Mouse (Mus musculus) heart, embryonic 11.5 days (tissue): ENCODE data around the gene Atp8a1. TPM values are rescaled to one million over a fixed set of nuclear protein-coding genes. Genes with fewer than 3 reads are reported as not detected.

Experiments
- ATAC-seq: fragments of 200-750 bp; cut with Nextera tagmentation; replicated peaks from 2 replicates; pipeline ENCODE4 v1.8.0; 2017; ENCODE audit warnings: moderate library complexity; ENCODE audit not compliant: insufficient number of reproducible peaks, low FRiP score, low TSS enrichment
- H3K27ac ChIP-seq: fragments of 300-500 bp; sonication (generic); 2 replicates; pipeline ENCODE4 v1.5.1; 2014; ENCODE audit warnings: mild to moderate bottlenecking, low read depth, low read length
- H3K27me3 ChIP-seq: fragments of 300-500 bp; sonication (generic); 2 replicates; pipeline ENCODE4 v1.6.1; 2014; ENCODE audit warnings: mild to moderate bottlenecking, low read length, mixed read lengths; ENCODE audit not compliant: control insufficient read depth, insufficient read depth
- H3K36me3 ChIP-seq: fragments of 300-500 bp; sonication (generic); 2 replicates; pipeline ENCODE4 v1.6.1; 2014; ENCODE audit warnings: mild to moderate bottlenecking, low read length, moderate library complexity, mixed read lengths; ENCODE audit not compliant: control insufficient read depth, insufficient read depth
- H3K4me1 ChIP-seq: fragments of 300-500 bp; sonication (generic); 2 replicates; pipeline ENCODE4 v1.6.1; 2014; ENCODE audit warnings: low read length; ENCODE audit not compliant: control insufficient read depth, insufficient read depth
- H3K4me2 ChIP-seq: fragments of 300-500 bp; sonication (generic); 2 replicates; pipeline ENCODE4 v1.6.1; 2014; ENCODE audit warnings: mild to moderate bottlenecking, moderate library complexity
- H3K4me3 ChIP-seq: fragments of 300-500 bp; sonication (generic); 2 replicates; pipeline ENCODE4 v1.5.1; 2014; ENCODE audit warnings: low read depth, low read length
- H3K9ac ChIP-seq: fragments of 300-500 bp; sonication (generic); 2 replicates; pipeline ENCODE4 v1.6.1; 2014; ENCODE audit warnings: mild to moderate bottlenecking, low read depth, low read length, moderate library complexity
- H3K9me3 ChIP-seq: fragments of 300-500 bp; sonication (generic); replicated peaks from 2 replicates; pipeline ENCODE4 v1.6.1; 2016; ENCODE audit warnings: low read length; ENCODE audit not compliant: control insufficient read depth
- WGBS: fragments of 180-500 bp; shearing (Covaris S2); extraction: QIAGEN DNeasy Blood & Tissue Kit; methylation state at CpG from one replicate; pipeline ENCODE4 v1.1.7; 2014; ENCODE audit not compliant: insufficient replicate concordance; 5-methylcytosine and 5-hydroxymethylcytosine counted together
- microRNA-seq: library from miRNA; unstranded; fragments of <30 nt; microRNA quantifications from one replicate; pipeline ENCODE4, GENCODE M21; 2016; ENCODE audit warnings: borderline number of aligned reads
- polyA plus RNA-seq: library from polyadenylated mRNA; unstranded; fragments of >200 nt; fragmentation: Nextera tagmentation; extraction: Ambion mirVana; gene quantifications from 2 replicates; pipeline ENCODE4 v1.2.1, GENCODE M21; 2014

Atp8a1 gene
- polyA plus RNA-seq, 1 experiment from 2014 or later, result 25.1 TPM

- H3K9me3 ChIP-seq, result no peaks in the 10 kb centered on the region
- no peaks in the 10 kb centered on the region for H3K4me1 ChIP-seq
- whole genome bisulfite sequencing, result 82% methylated on average over 2 of the region's 2 CpGs
- no peak overlapping the region for H3K27ac ChIP-seq
- H3K4me3 ChIP-seq, result no peak overlapping the region
- no peak for ATAC-seq
- H3K27me3 ChIP-seq, result no peaks in the 10 kb centered on the region
- no peaks in the 10 kb centered on the region for H3K36me3 ChIP-seq
- no peak overlapping the region for H3K9ac ChIP-seq
- no peak overlapping the region for H3K4me2 ChIP-seq
Measured at GRCm38 (mm10) chr5:67575705-67576104, 271.5 kb downstream of the Atp8a1 start.

DNA sequence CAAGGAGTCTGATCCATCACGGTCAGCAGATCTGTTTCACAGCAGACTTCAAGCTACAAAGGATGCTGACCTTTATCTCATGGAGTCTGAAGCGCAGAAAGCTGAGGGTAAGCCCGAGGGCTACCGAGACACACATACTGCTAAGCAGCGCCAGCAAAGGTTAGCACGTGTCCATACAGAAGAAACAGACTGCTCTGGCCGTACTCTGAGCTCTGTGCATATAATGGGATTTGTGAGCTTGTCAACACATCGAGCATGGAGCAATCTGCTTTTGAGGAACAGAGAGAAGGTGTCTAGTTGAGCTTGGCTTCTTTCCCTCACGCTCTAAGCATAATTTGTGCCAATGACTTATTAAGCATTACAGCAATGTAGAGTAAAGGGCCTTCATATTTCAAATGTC, 273.2 kb downstream of the Atp8a1 start:
- ATAC-seq, result no peak
- H3K4me3 ChIP-seq, result no peak overlapping the region
- WGBS, result 68% methylated on average over 9 of the region's 9 CpGs

DNA sequence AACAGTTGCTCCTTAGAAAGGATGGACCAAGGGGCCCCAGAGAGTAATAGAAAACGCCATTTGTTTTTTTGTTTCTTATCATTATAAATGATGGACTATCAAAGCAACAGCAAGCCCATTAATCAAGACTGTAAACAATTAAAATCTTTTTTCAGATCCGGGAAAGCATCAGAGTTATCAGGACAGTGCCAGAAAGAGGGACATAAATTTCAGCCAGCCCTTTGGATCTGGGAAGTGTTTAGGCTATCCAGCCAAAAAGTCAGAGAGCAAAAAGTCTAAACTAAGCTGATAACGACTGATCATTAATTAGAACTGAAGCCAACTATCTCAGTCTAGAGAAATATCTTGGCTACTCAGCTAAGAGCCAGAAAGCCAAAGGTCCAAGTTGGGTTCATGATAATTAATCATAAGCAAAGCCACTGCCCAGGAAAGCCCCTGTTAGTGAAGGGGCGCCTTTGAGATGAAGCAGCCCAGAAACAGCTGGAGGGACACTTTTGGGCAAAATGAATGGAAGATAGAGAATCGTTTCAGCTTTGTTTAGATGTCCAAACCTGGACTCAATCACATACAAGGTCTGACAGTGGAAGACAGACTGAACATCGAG, 274.6 kb downstream of the Atp8a1 start:
- no peak overlapping the region for H3K4me3 ChIP-seq
- no peak for ATAC-seq

More for the DNA sequence above, 273.2 kb downstream of the Atp8a1 start:
- Histone ChIP-seq H3K36me3 (no peaks in the 10 kb centered on the region), H3K9me3 (no peaks in the 10 kb centered on the region), H3K4me1 (no peaks in the 10 kb centered on the region), H3K4me2 (no peak overlapping the region), H3K9ac (no peak overlapping the region), H3K27me3 (no peaks in the 10 kb centered on the region), H3K27ac (no peak overlapping the region)

More for the DNA sequence above, 274.6 kb downstream of the Atp8a1 start:
- Histone ChIP-seq H3K9ac (no peak overlapping the region), H3K36me3 (no peaks in the 10 kb centered on the region), H3K27me3 (no peaks in the 10 kb centered on the region), H3K9me3 (no peaks in the 10 kb centered on the region), H3K27ac (no peak overlapping the region), H3K4me1 (no peaks in the 10 kb centered on the region), H3K4me2 (no peak overlapping the region)
- 50% methylated on average over 6 of the region's 6 CpGs for WGBS

Small RNA genes within 50 kb of the gene (microRNA-seq; reads per million reads assigned to microRNA genes)
- not detected for gene Gm23617

Other genes starting within 250 kb of the Atp8a1 start
- 2.0 and 2.4 TPM in 2 replicates for gene Shisa3, start 239.6 kb downstream of the Atp8a1 start, polyA plus RNA-seq
- not detected in 2 replicates for gene Gm5108, start 94.2 kb upstream of the Atp8a1 start, polyA plus RNA-seq
- not detected in 2 replicates for gene Gm21905, start 99.0 kb upstream of the Atp8a1 start, polyA plus RNA-seq
- not detected in 2 replicates for gene Grxcr1, start 184.4 kb upstream of the Atp8a1 start, polyA plus RNA-seq